In the genomic region with DNA sequence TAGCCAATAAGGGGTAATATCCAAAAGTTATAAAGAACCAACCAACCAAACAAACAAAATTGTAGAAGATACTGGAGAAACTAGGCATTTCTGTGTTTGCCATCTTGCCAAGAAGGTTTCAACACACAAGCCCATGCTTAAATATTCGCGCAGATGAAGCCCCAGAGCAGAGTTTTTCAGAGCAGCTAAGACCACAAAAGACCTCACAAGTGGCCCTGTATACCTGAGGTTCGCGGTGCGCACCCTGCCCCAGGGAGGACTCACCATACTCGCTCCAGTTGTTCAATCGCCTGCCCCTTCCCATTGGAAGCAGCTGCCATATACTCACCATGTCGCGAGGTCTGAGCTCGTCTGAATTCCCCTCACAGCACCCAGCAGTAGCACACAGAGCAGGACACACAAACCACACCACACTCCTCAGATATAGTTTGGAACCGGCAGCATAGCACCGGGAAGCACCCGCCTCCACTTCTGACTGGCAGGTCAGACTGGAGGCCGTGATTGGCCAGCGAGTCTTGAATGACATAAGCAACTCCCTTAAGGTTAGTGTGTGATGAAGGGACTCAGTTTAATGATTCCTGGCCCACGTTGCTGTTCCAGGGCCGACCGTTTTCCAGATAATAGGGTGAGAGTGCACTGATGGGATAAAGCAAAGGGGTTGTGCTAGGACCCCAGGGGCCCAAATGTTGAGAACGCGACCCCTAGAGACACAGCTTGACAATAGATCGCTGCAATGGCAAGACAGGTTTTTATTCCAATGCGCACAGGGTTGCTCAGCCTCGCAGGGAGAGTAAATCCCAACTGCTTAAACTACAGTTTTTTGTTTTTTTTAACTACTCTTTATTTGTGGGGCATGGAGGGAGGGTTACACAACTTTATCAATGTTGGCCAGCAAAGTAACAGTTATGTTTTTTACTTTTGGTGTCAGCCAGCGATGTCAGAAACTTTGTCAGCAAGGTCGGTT, we compare ENCODE assay signal across 8 mouse cellular contexts. TPM values are rescaled to one million over a fixed set of nuclear protein-coding genes. Genes with fewer than 3 reads are reported as not detected.
DNase-seq lines count a peak whose midpoint lies in the region; TF ChIP-seq lines count a peak whose summit lies in the region.
"Not testable (repeated sequence)": the region's sequence is repeated elsewhere in the genome, so short reads cannot be mapped to it uniquely, and the experiment has no call there.

Zfp976 (minus strand) TSS at position 437 of the 964 bp plus-strand sequence.

- DNase-seq in adrenal gland, adult 18-20 months (ENCODE audit: low spot score in 2 of 2): peak; percentile 48 to 52
- peak; percentile 83 for DNase-seq in embryo, embryonic 11 days
- peak; percentile 32 for DNase-seq in gastrocnemius, postnatal 14 days
- DNase-seq in induced T-regulatory cell, adult 2 months (ENCODE audit: low read depth): peak; percentile 4
- peak; percentile 53 to 57 for DNase-seq in left cerebral cortex, adult 2 months (ENCODE audit: extremely low spot score in 1 of 2, low spot score in 2 of 2)
- peak; percentile 75 to 79 for DNase-seq in lung, postnatal 4 days
- DNase-seq in right cerebral cortex, adult 18-20 months: peak; percentile 63
- DNase-seq in urinary bladder, postnatal 10 days (ENCODE audit: low spot score): peak; percentile 20

- intact Hi-C loops in gastrocnemius, postnatal 14 days (cut with DNase I; ENCODE audit: low total_unique reads); left cerebral cortex, adult 2 months (cut with DNase I): not testable (repeated sequence)

- not testable (repeated sequence) for TF ChIP-seq CTCF in left cerebral cortex, adult 2 months (IDR thresholded peaks at IDR 0.05)

- H3K27ac ChIP-seq in left cerebral cortex, adult 2 months: not testable (repeated sequence)

- peak within 1 kb of the TSS; percentile 43 for H3K4me3 ChIP-seq in left cerebral cortex, adult 2 months

RNA-seq across cellular contexts. Expression of gene Zfp976, which starts in this region (rescaled TPM):
- total RNA-seq in adrenal gland, adult 18-20 months (2021): 1 to 10 TPM; 3.8 to 4.0 TPM
- total RNA-seq in gastrocnemius, postnatal 14 days (2021): under 1 TPM; 0.75 to 0.92 TPM
- total RNA-seq in left cerebral cortex, adult 2 months (2021): 1 to 10 TPM; 3.0 to 3.3 TPM

Comparison
In these comparisons a context has a peak if more than half of its experiments do, and no peak if none do; other contexts are left out.
1. Peak in DNase-seq in gastrocnemius, postnatal 14 days; RNA of the gene not detected or under 1 TPM.
2. DNase-seq: peak in every context shown above with its lines; median percentile 83 in embryo, embryonic 11 days; 77 in lung, postnatal 4 days; 63 in right cerebral cortex, adult 18-20 months; 55 in left cerebral cortex, adult 2 months; 50 in adrenal gland, adult 18-20 months; 32 in gastrocnemius, postnatal 14 days; 20 in urinary bladder, postnatal 10 days; 4 in induced T-regulatory cell, adult 2 months.